Mouse (Mus musculus) hindbrain, embryonic 15.5 days (tissue): ENCODE data around the gene Serpina1e. TPM values are rescaled to one million over a fixed set of nuclear protein-coding genes. Genes with fewer than 3 reads are reported as not detected.
A peak's percentile ranks its signal among the peaks of the same experiment; 100 is the strongest.

Experiments
- ATAC-seq: fragments of 200-750 bp; cut with Nextera tagmentation; 2 replicates; pipeline ENCODE4 v1.8.0; 2017; ENCODE audit warnings: low read depth, moderate number of reproducible peaks, moderate TSS enrichment; ENCODE audit not compliant: low FRiP score
- H3K27ac ChIP-seq: fragments of 300-500 bp; sonication (generic); replicated peaks from 2 replicates; pipeline ENCODE4 v1.5.1; 2015; ENCODE audit warnings: mild to moderate bottlenecking, inconsistent platforms
- H3K27me3 ChIP-seq: fragments of 300-500 bp; sonication (generic); 2 replicates; pipeline ENCODE4 v1.6.1; 2015; ENCODE audit warnings: control low read depth, inconsistent platforms
- H3K36me3 ChIP-seq: fragments of 300-500 bp; sonication (generic); 2 replicates; pipeline ENCODE4 v1.6.1; 2015; ENCODE audit warnings: control low read depth, inconsistent platforms
- H3K4me1 ChIP-seq: fragments of 300-500 bp; sonication (generic); replicated peaks from 2 replicates; pipeline ENCODE4 v1.6.1; 2015; ENCODE audit warnings: control low read depth, inconsistent platforms
- H3K4me2 ChIP-seq: fragments of 300-500 bp; sonication (generic); 2 replicates; pipeline ENCODE4 v1.6.1; 2015; ENCODE audit warnings: moderate library complexity, mild to moderate bottlenecking, inconsistent platforms
- H3K4me3 ChIP-seq: fragments of 300-500 bp; sonication (generic); 2 replicates; pipeline ENCODE4 v1.5.1; 2015; ENCODE audit warnings: mild to moderate bottlenecking, inconsistent platforms
- H3K9ac ChIP-seq: fragments of 300-500 bp; sonication (generic); 2 replicates; pipeline ENCODE4 v1.6.1; 2015; ENCODE audit warnings: inconsistent platforms
- H3K9me3 ChIP-seq: fragments of 300-500 bp; sonication (generic); 2 replicates; pipeline ENCODE4 v1.6.1; 2016; ENCODE audit warnings: control low read depth, inconsistent platforms
- WGBS: fragments of 180-500 bp; shearing (Covaris S2); methylation state at CpG from one replicate; pipeline ENCODE4 v1.1.7; 2015; 5-methylcytosine and 5-hydroxymethylcytosine counted together
- polyA plus RNA-seq: library from polyadenylated mRNA; unstranded; fragments of >200 nt; fragmentation: Nextera tagmentation; extraction: Ambion mirVana; gene quantifications from 2 replicates; pipeline ENCODE4 v1.2.1, GENCODE M21; 2015

Gene Serpina1e
- polyA plus RNA-seq, 1 experiment from 2014 or later = 0.19 TPM

DNA sequence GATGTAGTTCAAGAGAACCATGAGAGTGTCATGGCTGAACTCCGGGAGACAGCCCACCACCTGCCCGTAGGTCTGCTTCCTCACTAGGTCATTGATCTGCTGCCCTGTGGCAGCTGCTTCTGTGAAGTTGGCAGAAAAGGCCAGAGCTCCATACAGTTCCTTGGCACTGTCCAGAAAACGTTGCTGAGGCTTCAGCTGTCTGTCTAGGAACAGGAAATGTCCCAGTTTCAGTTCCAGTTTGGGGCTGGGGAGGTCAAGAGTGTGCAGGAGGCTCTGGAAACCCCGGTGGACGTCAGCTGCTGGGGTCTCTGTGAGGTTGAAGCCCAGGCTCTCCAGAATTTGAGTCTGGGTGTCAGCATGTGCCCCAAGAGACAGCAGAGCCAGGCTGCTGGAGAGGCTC is 27.1 kb upstream of the Serpina1e start:
- Histone ChIP-seq H3K9ac (no peak overlapping the region), H3K9me3 (no peaks in the 10 kb centered on the region), H3K4me3 (no peak overlapping the region), H3K4me2 (no peak overlapping the region), H3K27ac (no peak overlapping the region), H3K27me3 (no peaks in the 10 kb centered on the region), H3K4me1 (no peaks in the 10 kb centered on the region), H3K36me3 (no peaks in the 10 kb centered on the region)
- no peak for ATAC-seq
- 74% methylated on average over 5 of the region's 5 CpGs for WGBS

DNA sequence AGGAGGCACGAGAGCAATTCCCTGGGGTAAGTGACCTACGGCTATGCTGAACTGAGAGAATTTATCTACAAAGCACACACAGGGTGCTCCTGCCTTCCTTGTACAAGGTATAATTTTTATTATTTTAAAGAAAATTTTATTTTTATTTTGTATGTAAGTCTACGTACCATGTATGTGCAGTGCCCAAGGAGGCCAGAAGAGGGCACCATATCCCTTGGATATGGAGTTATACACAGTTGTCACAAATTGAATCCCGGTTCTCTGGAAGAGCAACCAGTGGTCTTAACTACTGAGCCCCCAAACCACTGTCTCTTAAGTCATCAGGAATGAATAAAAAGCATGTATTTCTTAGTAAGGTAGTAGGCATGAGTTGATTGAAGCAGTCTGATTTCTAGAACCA is 26.2 kb upstream of the Serpina1e start:
- H3K9me3 ChIP-seq = no peaks in the 10 kb centered on the region
- no peaks in the 10 kb centered on the region for H3K4me1 ChIP-seq
- no peak overlapping the region for H3K4me2 ChIP-seq
- H3K4me3 ChIP-seq = no peak overlapping the region
- 74% methylated on average over 4 of the region's 4 CpGs for WGBS
- H3K27ac ChIP-seq = no peak overlapping the region
- H3K9ac ChIP-seq = no peak overlapping the region
- no peaks in the 10 kb centered on the region for H3K27me3 ChIP-seq
- ATAC-seq = no peak
- no peaks in the 10 kb centered on the region for H3K36me3 ChIP-seq

DNA sequence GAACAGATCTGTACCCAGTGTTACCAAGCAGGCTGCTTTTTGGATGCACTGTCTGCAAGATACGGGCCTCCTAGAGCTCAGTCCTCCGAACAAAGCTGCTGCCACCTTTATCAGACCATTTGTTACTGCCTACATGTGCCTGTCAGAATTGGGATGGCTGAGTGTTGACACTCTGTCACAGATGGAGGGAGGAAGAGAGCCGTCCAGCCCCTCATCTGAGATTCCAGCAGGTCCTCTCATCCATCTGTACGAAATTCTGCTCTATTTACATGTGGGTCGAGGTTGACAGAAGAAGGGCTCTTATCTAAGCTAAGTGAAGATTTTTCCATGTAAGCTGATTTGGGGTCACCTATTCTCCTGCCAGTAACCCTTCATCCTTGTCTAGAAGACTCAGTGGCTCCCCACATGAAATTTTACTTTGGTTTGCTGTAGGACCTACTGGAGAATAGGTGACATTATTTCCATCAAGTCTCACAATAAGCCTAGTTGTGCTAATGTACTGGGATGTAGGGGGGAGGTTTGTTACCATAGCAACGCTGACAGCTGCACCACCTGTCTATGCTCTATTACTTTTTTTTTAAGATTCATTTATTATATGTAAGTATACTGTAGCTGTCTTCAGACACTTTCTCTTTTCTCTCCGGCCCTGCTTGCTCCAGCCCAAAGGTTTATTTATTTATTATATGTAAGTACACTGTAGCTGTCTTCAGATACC is 23.0 kb upstream of the Serpina1e start:
- H3K27me3 ChIP-seq = no peaks in the 10 kb centered on the region
- H3K4me3 ChIP-seq = no peak overlapping the region
- 77% methylated on average over 7 of the region's 7 CpGs for WGBS
- H3K9me3 ChIP-seq = no peaks in the 10 kb centered on the region
- H3K4me2 ChIP-seq = no peak overlapping the region
- no peaks in the 10 kb centered on the region for H3K4me1 ChIP-seq
- H3K27ac ChIP-seq = 0 out of 2 replicates have a peak overlapping the region, but pooled peaks have one; percentile 40
- no peak overlapping the region for H3K9ac ChIP-seq
- ATAC-seq = no peak
- H3K36me3 ChIP-seq = no peaks in the 10 kb centered on the region

DNA sequence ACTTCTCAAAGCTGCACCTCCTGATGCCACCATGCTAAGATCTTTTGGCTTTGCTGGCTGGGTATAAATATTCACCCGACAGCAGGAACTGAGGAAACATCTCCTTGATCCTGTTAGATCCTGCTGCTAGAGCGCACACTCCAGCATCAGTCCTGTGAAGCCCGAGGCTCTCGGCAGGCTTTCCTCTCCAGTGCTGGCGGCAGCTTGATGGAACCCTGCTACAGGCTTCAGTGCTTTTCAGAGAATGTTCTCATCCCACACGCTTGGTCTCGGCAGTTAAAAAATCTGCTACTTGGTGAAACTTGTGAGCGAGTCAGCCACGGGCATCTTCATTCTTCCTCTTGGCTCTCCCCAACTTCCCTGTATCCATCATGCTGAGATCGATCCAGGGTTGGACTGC is 19.5 kb upstream of the Serpina1e start:
- no peak for ATAC-seq
- H3K36me3 ChIP-seq = no peaks in the 10 kb centered on the region
- no peak overlapping the region for H3K4me2 ChIP-seq
- H3K9me3 ChIP-seq = no peaks in the 10 kb centered on the region
- no peak overlapping the region for H3K27ac ChIP-seq
- no peaks in the 10 kb centered on the region for H3K4me1 ChIP-seq
- no peaks in the 10 kb centered on the region for H3K27me3 ChIP-seq
- no peak overlapping the region for H3K9ac ChIP-seq
- 94% methylated on average over 10 of the region's 10 CpGs for WGBS
- H3K4me3 ChIP-seq = no peak overlapping the region

DNA sequence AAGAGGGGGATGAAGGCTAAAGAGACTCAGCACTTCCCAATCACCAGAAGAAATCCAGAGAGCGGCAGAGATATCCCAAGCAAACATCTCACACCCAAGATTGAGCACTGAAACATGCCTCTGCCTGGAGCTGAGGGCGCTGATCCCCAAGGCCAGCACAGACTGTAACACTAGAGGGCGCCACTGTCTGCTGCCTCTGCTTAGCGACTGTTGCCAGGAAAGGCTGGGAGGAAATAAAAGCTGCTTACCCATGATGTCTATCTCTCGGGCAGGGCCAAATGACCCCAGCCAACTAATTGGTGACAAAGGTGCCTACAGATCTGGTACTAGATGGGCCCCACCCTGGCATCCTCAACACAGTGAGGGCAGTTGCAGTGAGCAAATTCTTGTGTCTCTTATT is 19.1 kb upstream of the Serpina1e start:
- H3K27ac ChIP-seq = no peak overlapping the region
- H3K36me3 ChIP-seq = no peaks in the 10 kb centered on the region
- no peak for ATAC-seq
- 39% methylated on average over 5 of the region's 5 CpGs for WGBS
- no peak overlapping the region for H3K4me2 ChIP-seq
- no peak overlapping the region for H3K9ac ChIP-seq
- no peaks in the 10 kb centered on the region for H3K9me3 ChIP-seq
- H3K4me1 ChIP-seq = no peaks in the 10 kb centered on the region
- H3K4me3 ChIP-seq = no peak overlapping the region
- no peaks in the 10 kb centered on the region for H3K27me3 ChIP-seq

DNA sequence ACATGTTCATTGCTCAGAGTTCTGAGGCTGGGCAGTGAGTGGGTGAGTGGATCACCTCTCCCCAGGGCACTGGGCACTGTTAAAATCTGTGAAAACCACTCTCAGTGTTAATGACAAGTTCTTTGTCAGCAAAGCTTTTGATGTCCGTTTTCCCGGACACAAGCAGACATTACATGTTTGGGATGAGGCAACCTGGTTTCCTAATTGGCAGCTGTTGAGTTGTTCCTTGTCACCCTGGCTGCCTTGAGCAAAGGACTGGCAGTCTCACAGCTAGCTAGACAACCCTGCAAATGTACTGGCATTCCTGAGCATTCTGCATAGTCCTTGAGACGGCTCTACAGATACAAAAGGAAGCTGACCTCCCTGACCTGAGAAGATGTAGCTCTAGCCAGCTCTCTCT is 18.3 kb upstream of the Serpina1e start:
- no peaks in the 10 kb centered on the region for H3K4me1 ChIP-seq
- no peak overlapping the region for H3K4me3 ChIP-seq
- H3K9me3 ChIP-seq = no peaks in the 10 kb centered on the region
- H3K36me3 ChIP-seq = no peaks in the 10 kb centered on the region
- no peak overlapping the region for H3K4me2 ChIP-seq
- no peak overlapping the region for H3K27ac ChIP-seq
- WGBS = 47% methylated on average over 3 of the region's 3 CpGs
- H3K9ac ChIP-seq = no peak overlapping the region
- no peaks in the 10 kb centered on the region for H3K27me3 ChIP-seq
- ATAC-seq = no peak

DNA sequence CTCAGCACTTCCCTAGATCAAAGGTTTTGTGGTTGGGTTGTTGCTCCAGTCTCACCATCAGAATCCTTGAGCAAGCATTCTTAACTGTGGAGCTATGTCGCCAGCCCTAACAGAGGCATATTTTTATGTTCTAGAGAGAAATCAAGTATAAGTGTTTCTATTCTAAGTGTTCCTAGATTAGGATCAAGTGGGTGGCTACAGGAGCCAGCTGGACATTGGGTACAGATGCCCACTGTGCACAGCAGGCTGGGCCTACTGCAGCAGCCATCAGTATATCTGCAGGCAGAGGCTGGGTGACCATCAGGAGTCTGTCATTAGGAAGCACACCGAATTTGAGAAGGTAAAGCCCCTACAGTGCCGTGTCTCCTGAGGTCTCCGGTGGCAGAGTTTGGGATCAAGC is 12.3 kb upstream of the Serpina1e start:
- no peaks in the 10 kb centered on the region for H3K36me3 ChIP-seq
- no peaks in the 10 kb centered on the region for H3K4me1 ChIP-seq
- no peak overlapping the region for H3K4me2 ChIP-seq
- no peak overlapping the region for H3K9ac ChIP-seq
- WGBS = 86% methylated on average over 4 of the region's 4 CpGs
- no peaks in the 10 kb centered on the region for H3K9me3 ChIP-seq
- no peak overlapping the region for H3K4me3 ChIP-seq
- H3K27me3 ChIP-seq = no peaks in the 10 kb centered on the region
- H3K27ac ChIP-seq = no peak overlapping the region
- ATAC-seq = no peak

DNA sequence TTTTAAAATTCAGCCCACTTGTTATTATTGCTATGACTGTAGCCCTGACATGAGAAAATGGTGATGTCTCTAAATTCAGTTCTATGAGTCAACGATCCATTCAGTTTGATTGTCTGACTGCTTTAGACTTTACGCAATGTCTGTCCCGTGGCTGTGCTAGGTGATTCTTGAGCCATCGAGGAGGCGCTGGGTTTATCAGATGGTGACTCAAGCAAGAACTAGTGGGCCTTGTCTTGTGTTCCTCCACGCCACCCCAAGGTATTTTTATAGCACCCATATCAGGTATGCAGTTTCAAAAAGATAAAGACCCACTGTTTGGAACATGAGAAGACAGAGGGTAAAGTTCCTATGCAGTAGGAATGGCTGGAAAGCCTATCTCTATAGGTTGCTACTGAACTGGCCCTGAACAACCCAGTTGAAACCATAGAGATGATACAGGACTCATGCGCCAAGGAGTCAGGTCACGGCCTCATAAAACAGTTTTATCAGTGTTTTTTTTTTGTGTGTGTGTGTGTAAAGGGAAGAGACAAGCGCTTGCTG is 10.9 kb upstream of the Serpina1e start:
- H3K4me2 ChIP-seq = no peak overlapping the region
- no peak overlapping the region for H3K4me3 ChIP-seq
- ATAC-seq = no peak
- H3K4me1 ChIP-seq = no peaks in the 10 kb centered on the region
- H3K27me3 ChIP-seq = no peaks in the 10 kb centered on the region
- H3K36me3 ChIP-seq = no peaks in the 10 kb centered on the region
- no peak overlapping the region for H3K27ac ChIP-seq
- WGBS = 94% methylated on average over 9 of the region's 9 CpGs
- no peak overlapping the region for H3K9ac ChIP-seq
- H3K9me3 ChIP-seq = no peaks in the 10 kb centered on the region

DNA sequence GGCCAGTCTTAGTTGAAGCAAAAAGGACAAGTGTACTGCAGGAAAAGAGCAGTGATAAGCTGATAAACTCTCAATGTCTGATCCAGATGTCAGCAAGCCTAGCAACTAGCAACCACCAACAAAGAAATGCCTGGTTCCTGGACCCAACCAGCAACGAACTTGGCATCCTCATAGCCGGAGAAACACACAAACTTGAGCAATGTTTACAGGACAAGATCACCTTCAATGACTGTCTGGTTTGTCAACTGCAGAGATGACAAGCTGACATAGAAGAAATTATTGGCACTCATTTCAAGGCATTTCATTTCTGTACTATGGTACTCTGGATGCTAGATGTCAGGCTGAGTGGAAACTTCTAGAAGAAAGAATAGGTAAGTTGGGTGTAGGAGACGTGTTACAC is 8.0 kb upstream of the Serpina1e start:
- no peaks in the 10 kb centered on the region for H3K9me3 ChIP-seq
- H3K27me3 ChIP-seq = no peaks in the 10 kb centered on the region
- H3K9ac ChIP-seq = no peak overlapping the region
- H3K36me3 ChIP-seq = no peaks in the 10 kb centered on the region
- no peak for ATAC-seq
- 75% methylated on average over 3 of the region's 3 CpGs for WGBS
- no peaks in the 10 kb centered on the region for H3K4me1 ChIP-seq
- no peak overlapping the region for H3K27ac ChIP-seq
- H3K4me2 ChIP-seq = no peak overlapping the region
- H3K4me3 ChIP-seq = no peak overlapping the region

DNA sequence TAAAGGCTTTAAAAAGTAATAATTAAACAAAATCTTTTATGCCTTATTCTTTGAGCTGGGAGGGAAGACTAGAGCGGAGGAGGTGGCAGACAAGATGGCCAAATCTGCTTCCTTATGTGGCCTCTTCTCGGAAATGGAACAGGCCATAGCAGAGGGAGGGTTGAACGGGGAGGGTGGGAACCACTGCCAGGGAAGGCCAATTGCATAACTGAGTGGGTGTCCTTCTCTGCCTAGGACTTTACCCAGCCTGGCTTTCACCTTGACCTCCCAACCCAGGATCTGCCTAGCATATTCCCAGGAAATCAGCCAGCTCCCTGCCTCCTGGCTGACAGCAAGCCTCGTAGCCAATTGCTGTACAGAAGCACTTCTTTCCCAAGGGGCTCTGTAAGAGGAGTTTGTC is 4.5 kb upstream of the Serpina1e start:
- no peak overlapping the region for H3K4me2 ChIP-seq
- H3K27ac ChIP-seq = no peak overlapping the region
- WGBS = 87% methylated on average over 4 of the region's 4 CpGs
- no peak overlapping the region for H3K9ac ChIP-seq
- no peaks in the 10 kb centered on the region for H3K4me1 ChIP-seq
- H3K9me3 ChIP-seq = no peaks in the 10 kb centered on the region
- no peak for ATAC-seq
- H3K27me3 ChIP-seq = no peaks in the 10 kb centered on the region
- no peaks in the 10 kb centered on the region for H3K36me3 ChIP-seq
- no peak overlapping the region for H3K4me3 ChIP-seq

DNA sequence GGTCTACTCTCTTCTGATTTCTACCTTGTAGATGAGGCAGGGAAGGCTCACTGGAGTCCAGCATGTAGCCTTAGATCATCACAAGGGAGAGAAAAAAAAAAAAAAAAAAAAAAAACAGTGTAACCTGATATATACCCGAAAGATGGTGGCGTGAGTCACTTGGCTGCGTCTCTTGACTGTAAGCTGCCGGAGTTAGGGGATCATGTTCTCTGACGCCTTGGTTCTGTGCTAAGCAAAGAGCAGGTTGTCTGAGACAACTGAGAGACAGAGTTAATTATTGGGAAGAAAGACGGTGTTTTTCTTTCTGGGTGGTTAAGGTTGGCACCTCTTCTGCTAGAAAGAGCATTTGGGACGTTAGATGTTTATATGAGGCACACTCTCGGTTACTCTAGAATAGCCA is 4.1 kb upstream of the Serpina1e start:
- no peaks in the 10 kb centered on the region for H3K4me1 ChIP-seq
- H3K9me3 ChIP-seq = no peaks in the 10 kb centered on the region
- WGBS = 94% methylated on average over 8 of the region's 8 CpGs
- no peak overlapping the region for H3K9ac ChIP-seq
- no peak overlapping the region for H3K27ac ChIP-seq
- H3K27me3 ChIP-seq = no peaks in the 10 kb centered on the region
- H3K36me3 ChIP-seq = no peaks in the 10 kb centered on the region
- no peak for ATAC-seq
- H3K4me2 ChIP-seq = no peak overlapping the region
- no peak overlapping the region for H3K4me3 ChIP-seq

DNA sequence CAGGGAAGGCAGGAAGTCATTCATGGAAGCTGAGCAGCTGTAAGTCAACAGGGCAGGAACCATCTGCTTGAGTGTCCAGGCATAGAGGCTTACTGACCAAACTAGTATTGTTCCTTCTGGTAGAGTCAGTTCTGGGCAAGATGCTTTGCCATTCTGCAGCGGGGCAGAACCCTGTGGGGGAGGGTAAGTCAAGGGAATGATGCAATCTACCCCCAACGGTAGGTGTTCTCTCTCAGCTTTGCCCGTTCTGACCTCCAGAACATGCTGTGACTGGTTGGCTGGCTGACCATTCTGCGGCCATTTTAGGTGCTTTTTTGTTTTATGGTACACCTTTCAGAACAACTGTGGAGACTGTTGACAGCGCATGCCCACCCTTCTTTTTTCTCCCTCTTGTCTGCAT is 3.6 kb upstream of the Serpina1e start:
- no peaks in the 10 kb centered on the region for H3K9me3 ChIP-seq
- H3K27ac ChIP-seq = no peak overlapping the region
- ATAC-seq = no peak
- no peak overlapping the region for H3K4me3 ChIP-seq
- no peaks in the 10 kb centered on the region for H3K27me3 ChIP-seq
- H3K36me3 ChIP-seq = no peaks in the 10 kb centered on the region
- H3K4me2 ChIP-seq = no peak overlapping the region
- no peaks in the 10 kb centered on the region for H3K4me1 ChIP-seq
- 90% methylated on average over 5 of the region's 5 CpGs for whole genome bisulfite sequencing
- no peak overlapping the region for H3K9ac ChIP-seq

DNA sequence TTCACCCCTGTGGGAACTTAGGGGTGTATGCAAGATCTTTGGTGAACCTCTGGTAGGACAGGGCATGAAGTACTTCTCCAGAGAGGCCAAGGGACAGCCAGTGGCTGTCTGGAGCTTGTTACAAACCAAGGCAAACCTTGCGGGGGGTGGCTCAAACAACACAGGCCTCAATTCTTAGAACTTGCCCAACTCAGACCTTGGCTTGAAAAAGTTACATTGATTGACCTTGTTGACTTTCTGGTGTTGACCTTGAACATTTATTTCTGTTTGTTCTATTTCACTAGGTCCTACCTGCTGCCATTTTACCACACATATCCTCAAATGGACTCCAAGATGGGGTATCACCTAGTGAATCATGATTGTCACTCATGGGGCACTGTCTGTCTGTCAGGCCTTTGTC is 2.9 kb upstream of the Serpina1e start:
- no peak overlapping the region for H3K9ac ChIP-seq
- no peak overlapping the region for H3K4me3 ChIP-seq
- H3K36me3 ChIP-seq = no peaks in the 10 kb centered on the region
- no peak for ATAC-seq
- H3K27ac ChIP-seq = no peak overlapping the region
- 93% methylated on average over 1 of the region's 1 CpGs for WGBS
- H3K4me2 ChIP-seq = no peak overlapping the region
- no peaks in the 10 kb centered on the region for H3K4me1 ChIP-seq
- H3K27me3 ChIP-seq = no peaks in the 10 kb centered on the region
- H3K9me3 ChIP-seq = no peaks in the 10 kb centered on the region
